17 mouse cellular contexts compared by ENCODE assay signal in the genomic region with DNA sequence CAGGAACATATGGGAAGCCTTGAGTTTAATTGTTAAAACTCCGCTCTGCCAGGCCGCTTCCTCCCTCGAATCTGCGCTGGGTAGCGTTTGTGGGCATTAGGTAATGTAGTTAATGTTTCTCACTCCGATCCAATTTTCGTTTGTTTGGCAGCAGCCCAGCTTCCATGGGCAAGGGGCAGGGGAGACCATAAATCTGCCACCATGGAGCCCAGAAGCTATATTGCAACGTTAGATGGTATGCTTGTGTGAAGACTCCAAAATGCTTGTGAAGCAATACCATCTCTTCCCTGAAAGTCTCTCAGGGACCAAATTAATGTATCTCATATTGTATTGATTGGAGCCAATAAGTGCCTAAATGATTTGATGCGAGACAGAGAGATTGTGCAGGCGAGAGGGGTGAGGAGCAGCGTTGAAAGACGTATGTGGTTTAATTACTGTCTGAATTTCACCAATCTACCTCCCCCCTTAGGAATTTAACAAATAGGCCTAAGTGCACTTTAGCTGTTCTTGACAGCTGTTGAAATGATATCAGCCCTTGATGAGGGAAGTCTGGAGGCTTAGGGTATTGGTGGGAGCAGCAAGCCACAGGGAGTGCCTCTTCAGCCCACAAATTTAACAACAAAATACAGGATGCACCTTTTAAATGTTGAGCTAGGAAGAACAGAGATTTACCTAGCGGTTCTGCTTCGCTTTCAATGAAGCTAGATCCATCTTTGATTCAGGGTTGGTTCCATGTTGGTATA.
DNase-seq lines count a peak whose midpoint lies in the region; ATAC-seq and TF ChIP-seq lines count a peak whose summit lies in the region.
"Had no signal": no experiment of that assay in that cellular context is flagged by ENCODE, and none has a peak within 500 bp of the region (broad histone marks: within the 10 kb centered on the region; RNA-seq: fewer than 3 reads in every experiment).

No protein-coding gene starts in this region.

- H3K27ac ChIP-seq in cerebellum, adult 2 months (ENCODE audit: insufficient read depth, low read length), result 0 out of 2 replicates have a peak overlapping the region, but pooled peaks have one; percentile 27
- H3K27ac ChIP-seq in hindbrain, embryonic 14.5 days, result peak overlapping the region; percentile 32; the same call in 1 of the 2 replicates
- H3K27ac ChIP-seq in neural tube, embryonic 13.5 days (replicated peaks), result peak overlapping the region; percentile 75
- H3K27ac ChIP-seq: embryonic facial prominence, embryonic 15.5 days; lung, embryonic 15.5 days had no signal

- no peak for TF ChIP-seq CTCF in cerebellum, adult 2 months (IDR thresholded peaks at IDR 0.05; ENCODE audit: borderline replicate concordance, insufficient read depth, low read depth, low read length)

- no peaks in the 10 kb centered on the region for H3K9me3 ChIP-seq in hindbrain, embryonic 14.5 days (ENCODE audit: control insufficient read depth, low read length)
- H3K9me3 ChIP-seq in neural tube, embryonic 13.5 days, result no peaks in the 10 kb centered on the region
- H3K9me3 ChIP-seq: embryonic facial prominence, embryonic 15.5 days; lung, embryonic 15.5 days had no signal

- no peak for TF ChIP-seq POLR2A in cerebellum, adult 2 months (IDR thresholded peaks at IDR 0.05; ENCODE audit: borderline replicate concordance, insufficient read depth, low read length)

- H3K4me1 ChIP-seq in cerebellum, adult 2 months (ENCODE audit: control insufficient read depth, insufficient read depth, low read length), result peaks cover 10% of the 10 kb centered on the region
- H3K4me1 ChIP-seq in hindbrain, embryonic 14.5 days (replicated peaks; ENCODE audit: control insufficient read depth, insufficient read depth, low read length), result peaks cover 6% of the 10 kb centered on the region; the same call in 1 of the 2 replicates
- peaks cover 20% of the 10 kb centered on the region for H3K4me1 ChIP-seq in neural tube, embryonic 13.5 days (replicated peaks)
- H3K4me1 ChIP-seq: embryonic facial prominence, embryonic 15.5 days; lung, embryonic 15.5 days had no signal

- peak; percentile 51; the same call in 1 of the 2 replicates for ATAC-seq in hindbrain, embryonic 14.5 days (ENCODE audit: low FRiP score)
- ATAC-seq in neural tube, embryonic 13.5 days (ENCODE audit: low read depth), result peak; percentile 87
- no peak for ATAC-seq in frontal cortex, adult (ENCODE audit: low TSS enrichment)
- ATAC-seq: forebrain, postnatal 0 days; inflammation-experienced regulatory T-cells, adult 6 months had no signal

- 71% methylated on average over 14 of the region's 14 CpGs for WGBS in cerebellum, adult 2 months
- 62% methylated on average over 14 of the region's 14 CpGs for WGBS in hindbrain, embryonic 14.5 days
- WGBS in neural tube, embryonic 13.5 days, result 35% methylated on average over 14 of the region's 14 CpGs

- no peaks in the 10 kb centered on the region for H3K36me3 ChIP-seq in hindbrain, embryonic 14.5 days (replicated peaks; ENCODE audit: control insufficient read depth, insufficient read depth)
- no peaks in the 10 kb centered on the region for H3K36me3 ChIP-seq in neural tube, embryonic 13.5 days
- H3K36me3 ChIP-seq: embryonic facial prominence, embryonic 15.5 days; lung, embryonic 15.5 days had no signal

- DNase-seq in cerebellum, adult 2 months, result no peak
- no peak for DNase-seq in cerebellum, adult 11 months
- DNase-seq in layer of hippocampus, adult 9-11 months, result peak; percentile 9
- no peak for DNase-seq in layer of hippocampus, postnatal 10 days (ENCODE audit: low spot score in 2 of 2)
- DNase-seq in hindbrain, embryonic 14.5 days (ENCODE audit: low spot score), result no peak
- DNase-seq in ovary, postnatal 14 days (ENCODE audit: low spot score), result no peak
- DNase-seq: cerebellum, adult 9-10 months; forebrain, postnatal 0 days; kidney, postnatal 25 days; layer of hippocampus, postnatal 36 days had no signal

- no peak overlapping the region for H3K4me3 ChIP-seq in cerebellum, adult 2 months (replicated peaks; ENCODE audit: insufficient read depth, low read depth, low read length)
- H3K4me3 ChIP-seq in hindbrain, embryonic 14.5 days (replicated peaks; ENCODE audit: low read length), result no peak overlapping the region
- H3K4me3 ChIP-seq in neural tube, embryonic 13.5 days, result no peak overlapping the region
- H3K4me3 ChIP-seq: embryonic facial prominence, embryonic 15.5 days; lung, embryonic 15.5 days had no signal

- no peak overlapping the region for H3K9ac ChIP-seq in hindbrain, embryonic 14.5 days
- H3K9ac ChIP-seq in neural tube, embryonic 13.5 days, result no peak overlapping the region
- H3K9ac ChIP-seq: embryonic facial prominence, embryonic 15.5 days; forebrain, postnatal 0 days; lung, embryonic 15.5 days had no signal

- H3K4me2 ChIP-seq in hindbrain, embryonic 14.5 days (replicated peaks), result no peak overlapping the region
- H3K4me2 ChIP-seq in neural tube, embryonic 13.5 days, result no peak overlapping the region
- H3K4me2 ChIP-seq: embryonic facial prominence, embryonic 15.5 days; lung, embryonic 15.5 days; midbrain, embryonic 11.5 days had no signal

- H3K27me3 ChIP-seq in cerebellum, adult 2 months (ENCODE audit: control insufficient read depth, insufficient read depth, low read length), result no peaks in the 10 kb centered on the region
- no peaks in the 10 kb centered on the region for H3K27me3 ChIP-seq in hindbrain, embryonic 14.5 days (ENCODE audit: control insufficient read depth, insufficient read depth, low read length)
- no peaks in the 10 kb centered on the region for H3K27me3 ChIP-seq in neural tube, embryonic 13.5 days
- H3K27me3 ChIP-seq: CH12.LX; embryonic facial prominence, embryonic 15.5 days; lung, embryonic 15.5 days had no signal
